Mouse (Mus musculus): ENCODE data around the gene Apoc1. TPM values are rescaled to one million over a fixed set of nuclear protein-coding genes. Genes with fewer than 3 reads are reported as not detected.

Apoc1 gene
- total and polyA plus RNA-seq, 3 experiments = not detected

DNA sequence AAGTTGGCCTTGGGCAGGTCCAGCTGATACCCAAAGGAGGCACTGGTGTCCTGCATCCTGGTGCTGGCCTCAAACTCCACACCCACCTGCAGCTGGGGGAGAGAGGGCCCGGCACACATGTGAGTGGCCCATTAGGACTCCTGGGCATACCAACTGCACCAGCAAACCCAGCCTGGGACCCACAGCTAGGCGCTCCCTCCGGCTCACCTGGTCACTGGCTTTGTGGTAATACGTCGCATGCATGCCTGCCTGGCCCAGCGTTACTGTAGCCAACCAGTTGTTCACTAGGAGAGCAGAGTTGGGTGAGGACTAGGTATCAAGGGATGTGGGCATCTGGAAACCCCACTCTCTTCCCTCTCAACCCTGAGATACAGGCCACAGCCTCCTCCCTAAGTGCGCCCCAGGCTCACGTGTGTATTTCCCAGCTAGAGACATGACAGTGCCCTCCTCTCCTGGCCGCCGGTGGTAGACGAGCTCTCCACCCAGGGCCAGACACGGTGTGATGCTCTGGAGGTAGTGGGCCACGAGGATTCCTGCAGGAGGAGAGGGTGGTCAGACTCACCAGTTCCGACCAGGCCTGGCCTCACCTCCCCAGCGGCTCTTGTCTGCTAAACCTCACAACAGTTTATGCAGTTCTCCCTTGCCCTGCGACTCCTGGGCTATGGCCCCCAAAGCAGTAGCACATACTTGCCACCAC is 10.5 kb upstream of the Apoc1 start:
- Histone ChIP-seq H3K4me2 (ENCODE audit: insufficient read depth, low read depth, poor library complexity, severe bottlenecking) (no peak overlapping the region), H3K9ac (ENCODE audit: insufficient read depth, low read depth) (no peak overlapping the region), H3K27me3 (replicated peaks) (no peaks in the 10 kb centered on the region), H3K79me2 (replicated peaks; ENCODE audit: control insufficient read depth, extremely low read depth, insufficient read depth, poor library complexity, severe bottlenecking) (no peaks in the 10 kb centered on the region), H3K4me3 (replicated peaks in 1 of 3; ENCODE audit: low read depth in 2 of 3, low read length in 2 of 3, poor library complexity in 1 of 3) (no peak overlapping the region), H3K36me3 (replicated peaks in 1 of 2; ENCODE audit: control insufficient read depth in 1 of 2, insufficient read depth in 1 of 2, low read length in 1 of 2) (peaks cover 55 to 81% of the 10 kb centered on the region in 2 experiments), H3K4me1 (ENCODE audit: control insufficient read depth in 1 of 2, insufficient read depth in 2 of 2) (peaks cover 6 to 35% of the 10 kb centered on the region in 2 experiments; a peak in 3 of 4 replicates), H3K9me3 (replicated peaks; ENCODE audit: low read length) (no peaks in the 10 kb centered on the region), H3K27ac (ENCODE audit: insufficient read depth, low read depth) (no peak overlapping the region)
- no peak for TF ChIP-seq ZC3H11A (IDR thresholded peaks at IDR 0.05; ENCODE audit: low read depth, low read length)
- TF ChIP-seq TCF12 (IDR thresholded peaks at IDR 0.05; ENCODE audit: low read depth, low read length) = no peak
- no peak for TF ChIP-seq CTCF (conservative IDR thresholded peaks at IDR 0.05 in 1 of 2, IDR thresholded peaks at IDR 0.05 in 1 of 2; ENCODE audit: low read depth in 2 of 2, low read length in 2 of 2)
- TF ChIP-seq MXI1 (IDR thresholded peaks at IDR 0.05; ENCODE audit: low read depth, low read length) = no peak
- TF ChIP-seq SMC3 (IDR thresholded peaks at IDR 0.05; ENCODE audit: low read depth, low read length) = no peak
- TF ChIP-seq MAFK (IDR thresholded peaks at IDR 0.05; ENCODE audit: insufficient replicate concordance, low read length) = no peak
- TF ChIP-seq BHLHE40 (IDR thresholded peaks at IDR 0.05; ENCODE audit: low read depth, low read length) = no peak
- TF ChIP-seq POLR2A (IDR thresholded peaks at IDR 0.05; ENCODE audit: low read depth, low read length) = no peak; the same call in 1 of the 2 replicates
- no peak for TF ChIP-seq ZKSCAN1 (IDR thresholded peaks at IDR 0.05; ENCODE audit: borderline replicate concordance, low read depth, low read length)
- no peak for TF ChIP-seq ETS1 (conservative IDR thresholded peaks at IDR 0.05; ENCODE audit: low read depth, low read length)
- no peak for TF ChIP-seq TBP (conservative IDR thresholded peaks at IDR 0.05; ENCODE audit: low read depth, low read length)
- TF ChIP-seq JUN (IDR thresholded peaks at IDR 0.05; ENCODE audit: insufficient read depth, low read depth, low read length) = no peak
- TF ChIP-seq KAT2A (IDR thresholded peaks at IDR 0.05; ENCODE audit: insufficient replicate concordance, low read length) = no peak
- no peak for TF ChIP-seq HCFC1 (IDR thresholded peaks at IDR 0.05; ENCODE audit: low read depth, low read length)
- DNase-seq (ENCODE audit: extremely low read depth) = no peak
- dilution Hi-C loops (cut with MboI; ENCODE audit: extremely low pct_ligation_motif_present, extremely low pct_unique_long_range_greater_than_20kb, low sequenced_read_pairs) = no loop called here
- in situ Hi-C loops (cut with MboI; ENCODE audit: low pct_ligation_motif_present, low pct_unique_long_range_greater_than_20kb, low sequenced_read_pairs) = no loop called here

- H3K4me3 ChIP-seq (replicated peaks in 1 of 3; ENCODE audit: low read depth in 2 of 3, low read length in 2 of 3, poor library complexity in 1 of 3) = no peak overlapping the region
- dilution Hi-C loops (cut with MboI; ENCODE audit: extremely low pct_ligation_motif_present, extremely low pct_unique_long_range_greater_than_20kb, low sequenced_read_pairs) = no loop called here
These were observed 8.8 kb upstream of the Apoc1 start for GRCm38 (mm10) chr7:19701069-19701761.

More at GRCm38 (mm10) chr7:19701069-19701761, 8.8 kb upstream of the Apoc1 start:
- Histone ChIP-seq H3K9ac (ENCODE audit: insufficient read depth, low read depth) (no peak overlapping the region), H3K9me3 (replicated peaks; ENCODE audit: low read length) (peaks cover 5% of the 10 kb centered on the region), H3K27ac (ENCODE audit: insufficient read depth, low read depth) (no peak overlapping the region), H3K27me3 (replicated peaks) (no peaks in the 10 kb centered on the region), H3K4me2 (ENCODE audit: insufficient read depth, low read depth, poor library complexity, severe bottlenecking) (no peak overlapping the region), H3K36me3 (replicated peaks in 1 of 2; ENCODE audit: control insufficient read depth in 1 of 2, insufficient read depth in 1 of 2, low read length in 1 of 2) (peaks cover 54 to 84% of the 10 kb centered on the region in 2 experiments), H3K79me2 (replicated peaks; ENCODE audit: control insufficient read depth, extremely low read depth, insufficient read depth, poor library complexity, severe bottlenecking) (no peaks in the 10 kb centered on the region), H3K4me1 (ENCODE audit: control insufficient read depth in 1 of 2, insufficient read depth in 2 of 2) (peaks cover 6 to 35% of the 10 kb centered on the region in 2 experiments; a peak in 3 of 4 replicates)
- TF ChIP-seq POLR2A (IDR thresholded peaks at IDR 0.05; ENCODE audit: low read depth, low read length) = peak; percentile 5; the same call in 1 of the 2 replicates
- TF ChIP-seq CHD1 (IDR thresholded peaks at IDR 0.05; ENCODE audit: low read depth, low read length) = no peak
- TF ChIP-seq IRF4 (IDR thresholded peaks at IDR 0.05; ENCODE audit: low read depth, low read length) = peak; percentile 10; the same call in 1 of the 2 replicates
- no peak for TF ChIP-seq CHD2 (IDR thresholded peaks at IDR 0.05; ENCODE audit: low read length)
- TF ChIP-seq SMC3 (IDR thresholded peaks at IDR 0.05; ENCODE audit: low read depth, low read length) = peak; percentile 59
- peak; percentile 48 for TF ChIP-seq RAD21 (IDR thresholded peaks at IDR 0.05; ENCODE audit: low read depth, low read length)
- no peak for TF ChIP-seq ZMIZ1 (IDR thresholded peaks at IDR 0.05; ENCODE audit: low read depth, low read length)
- TF ChIP-seq NRF1 (IDR thresholded peaks at IDR 0.05; ENCODE audit: low read depth, low read length) = no peak
- TF ChIP-seq CTCF (conservative IDR thresholded peaks at IDR 0.05 in 1 of 2, IDR thresholded peaks at IDR 0.05 in 1 of 2; ENCODE audit: low read depth in 2 of 2, low read length in 2 of 2) = peak; percentile 16 to 70; a peak in 2 of 4 replicates
- TF ChIP-seq ZNF384 (IDR thresholded peaks at IDR 0.05; ENCODE audit: low read depth, low read length) = peak; percentile 52
- in situ Hi-C loops (cut with MboI; ENCODE audit: low pct_ligation_motif_present, low pct_unique_long_range_greater_than_20kb, low sequenced_read_pairs) = no loop called here
- peak; percentile 63 for DNase-seq (ENCODE audit: extremely low read depth)

Measured in CH12.LX (cell line).